Mouse (Mus musculus): ENCODE measurements around the gene Prkci.

GRCm38 (mm10) chr3:31080791-31081502 is 85.4 kb downstream of the Prkci start:
- TF ChIP-seq EP300 (IDR thresholded peaks at IDR 0.05; ENCODE audit: insufficient read depth, low read depth, low read length) (no peak), CTCF (IDR thresholded peaks at IDR 0.05; ENCODE audit: low read depth, low read length) (no peak)
